Mouse (Mus musculus) left cerebral cortex, adult 18-20 months (tissue): ENCODE results near the gene Ipo8. TPM values are rescaled to one million over a fixed set of nuclear protein-coding genes. Genes with fewer than 3 reads are reported as not detected.

ENCODE experiments used
- DNase-seq, 2 experiments: peaks; one replicate each; pipeline ENCODE4 v3.0.0; 2021 to 2022; ENCODE audit warnings: low spot score in 2 of 2, mixed read lengths in 1 of 2
- long read RNA-seq, 2 experiments: library from polyadenylated mRNA; stranded (forward); transcript quantifications; one replicate each; pipeline ENCODE4 v2.0.0; 2021
- total RNA-seq, 2 experiments: library from RNA; stranded (reverse); gene quantifications; 2 replicates each; pipeline ENCODE4 v1.2.3; 2021

Ipo8 gene
- 10 to 100 TPM; 49.1 to 52.0 TPM for total RNA-seq
- long read RNA-seq, experiment 1, full-length matches to known transcripts = 10 of 18 reads
- long read RNA-seq, experiment 1, partial matches to known transcripts = 6 of 18 reads
- long read RNA-seq, experiment 1, other reads (novel, unspliced or antisense) = 2 of 18 reads
- long read RNA-seq, experiment 2, full-length matches to known transcripts = 10 of 14 reads
- long read RNA-seq, experiment 2, partial matches to known transcripts = 1 of 14 reads
- long read RNA-seq, experiment 2, other reads (novel, unspliced or antisense) = 3 of 14 reads

GRCm38 (mm10) chr6:148830748-148831727, at the start of gene Ipo8:
Gene Ipo8, minus strand, starts transcription at chr6:148831467.
- DNase-seq = peak; percentile 93 to 96

- DNase-seq = no peak
These were observed 42.6 kb upstream of the Ipo8 start for GRCm38 (mm10) chr6:148873911-148874310.

- no peak for DNase-seq
These were observed 14.4 kb upstream of the Ipo8 start for GRCm38 (mm10) chr6:148845629-148846028.

GRCm38 (mm10) chr6:148841760-148842159, 10.5 kb upstream of the Ipo8 start:
- no peak for DNase-seq

GRCm38 (mm10) chr6:148838460-148838859, 7.2 kb upstream of the Ipo8 start:
- no peak for DNase-seq

GRCm38 (mm10) chr6:148831728-148832121, 458 bp upstream of the Ipo8 start:
- DNase-seq = no peak

GRCm38 (mm10) chr6:148830355-148830747, 916 bp downstream of the Ipo8 start:
- DNase-seq = no peak

- no peak for DNase-seq
These were observed 5.1 kb downstream of the Ipo8 start for GRCm38 (mm10) chr6:148826119-148826518.

GRCm38 (mm10) chr6:148818624-148819343, 12.5 kb downstream of the Ipo8 start:
- no peak for DNase-seq

GRCm38 (mm10) chr6:148816751-148817150, 14.5 kb downstream of the Ipo8 start:
- no peak for DNase-seq

- DNase-seq = no peak
These were observed 20.1 kb downstream of the Ipo8 start for GRCm38 (mm10) chr6:148811117-148811516.

GRCm38 (mm10) chr6:148799773-148800172, 31.5 kb downstream of the Ipo8 start:
- DNase-seq = no peak

GRCm38 (mm10) chr6:148795145-148795544, 36.1 kb downstream of the Ipo8 start:
- DNase-seq = no peak

GRCm38 (mm10) chr6:148789010-148789673, 42.1 kb downstream of the Ipo8 start:
- no peak for DNase-seq

- DNase-seq = no peak
These were observed 45.1 kb downstream of the Ipo8 start for GRCm38 (mm10) chr6:148786186-148786585.

- DNase-seq = no peak
These were observed 46.8 kb downstream of the Ipo8 start for GRCm38 (mm10) chr6:148784418-148784817.

- no peak for DNase-seq
These were observed 55.0 kb downstream of the Ipo8 start for GRCm38 (mm10) chr6:148776236-148776635.

GRCm38 (mm10) chr6:148771423-148771822, 59.8 kb downstream of the Ipo8 start:
- DNase-seq = no peak

GRCm38 (mm10) chr6:148768419-148768818, 62.8 kb downstream of the Ipo8 start:
- DNase-seq = no peak

GRCm38 (mm10) chr6:148767228-148767627, 64.0 kb downstream of the Ipo8 start:
- DNase-seq = no peak
